Mouse (Mus musculus) embryonic facial prominence, embryonic 11.5 days (tissue): ENCODE data around the gene Art1. TPM values are rescaled to one million over a fixed set of nuclear protein-coding genes. Genes with fewer than 3 reads are reported as not detected.

Experiments used
- ATAC-seq: fragments of 200-750 bp; cut with Nextera tagmentation; replicated peaks from 2 replicates; pipeline ENCODE4 v1.8.0; 2017; ENCODE audit warnings: low read depth; ENCODE audit not compliant: insufficient number of reproducible peaks, low FRiP score, low TSS enrichment
- DNase-seq: peaks from one replicate; pipeline ENCODE4 v3.0.0-alpha.2; 2015; ENCODE audit warnings: low spot score
- H3K27ac ChIP-seq: fragments of 300-500 bp; sonication (generic); replicated peaks from 2 replicates; pipeline ENCODE4 v1.5.1; 2014; ENCODE audit warnings: mild to moderate bottlenecking, low read depth, low read length, control low read depth
- H3K27me3 ChIP-seq: fragments of 300-500 bp; sonication (generic); 2 replicates; pipeline ENCODE4 v1.6.1; 2014; ENCODE audit warnings: mild to moderate bottlenecking, low read length, moderate library complexity, mixed read lengths; ENCODE audit not compliant: control insufficient read depth, insufficient read depth
- H3K36me3 ChIP-seq: fragments of 300-500 bp; sonication (generic); replicated peaks from 2 replicates; pipeline ENCODE4 v1.6.1; 2014; ENCODE audit warnings: low read depth, mild to moderate bottlenecking, low read length, moderate library complexity, mixed read lengths; ENCODE audit not compliant: control insufficient read depth, insufficient read depth
- H3K4me1 ChIP-seq: fragments of 300-500 bp; sonication (generic); 2 replicates; pipeline ENCODE4 v1.6.1; 2014; ENCODE audit warnings: low read length, mixed read lengths; ENCODE audit not compliant: control insufficient read depth, insufficient read depth
- H3K4me2 ChIP-seq: fragments of 300-500 bp; sonication (generic); 2 replicates; pipeline ENCODE4 v1.6.1; 2014; ENCODE audit warnings: low read depth, mild to moderate bottlenecking, control low read depth, low read length, moderate library complexity
- H3K4me3 ChIP-seq: fragments of 300-500 bp; sonication (generic); 2 replicates; pipeline ENCODE4 v1.5.1; 2014; ENCODE audit warnings: low read depth, low read length, control low read depth
- H3K9ac ChIP-seq: fragments of 300-500 bp; sonication (generic); replicated peaks from 2 replicates; pipeline ENCODE4 v1.6.1; 2014; ENCODE audit warnings: mild to moderate bottlenecking, control low read depth, low read length
- H3K9me3 ChIP-seq: fragments of 300-500 bp; sonication (generic); replicated peaks from 2 replicates; pipeline ENCODE4 v1.6.1; 2016; ENCODE audit warnings: mild to moderate bottlenecking, low read length, inconsistent platforms, mixed read lengths; ENCODE audit not compliant: control insufficient read depth
- WGBS: fragments of 180-500 bp; shearing (Covaris S2); extraction: QIAGEN DNeasy Blood & Tissue Kit; methylation state at CpG from one replicate; pipeline ENCODE4 v1.1.7; 2014; 5-methylcytosine and 5-hydroxymethylcytosine counted together
- polyA plus RNA-seq: library from polyadenylated mRNA; unstranded; fragments of >200 nt; fragmentation: Nextera tagmentation; extraction: Ambion mirVana; gene quantifications from 2 replicates; pipeline ENCODE4 v1.2.1, GENCODE M21; 2014

The Art1 gene
- polyA plus RNA-seq, 1 experiment from 2014 or later, result 1.1 TPM

- Histone ChIP-seq H3K27ac (no peak within 1 kb of the TSS), H3K9me3 (no peaks in the 10 kb centered on the region), H3K9ac (no peak within 1 kb of the TSS), H3K4me1 (no peaks in the 10 kb centered on the region), H3K4me2 (no peak within 1 kb of the TSS), H3K36me3 (no peaks in the 10 kb centered on the region), H3K27me3 (no peaks in the 10 kb centered on the region), H3K4me3 (no peak within 1 kb of the TSS)
- DNase-seq, result no peak
- WGBS, result 77% methylated on average over 7 of the region's 7 CpGs
- no peak for ATAC-seq
These were observed 7.6 kb downstream of the Art1 start, which contains the start of gene Art5 for GRCm38 (mm10) chr7:102109171-102109570. Gene Art5 (minus strand): TSS chr7:102109489.

- H3K27ac ChIP-seq, result no peak overlapping the region
- ATAC-seq, result no peak
- H3K9ac ChIP-seq, result no peak overlapping the region
- no peaks in the 10 kb centered on the region for H3K9me3 ChIP-seq
- 89% methylated on average over 4 of the region's 4 CpGs for WGBS
- H3K27me3 ChIP-seq, result no peaks in the 10 kb centered on the region
- no peak overlapping the region for H3K4me3 ChIP-seq
- H3K4me2 ChIP-seq, result no peak overlapping the region
- no peaks in the 10 kb centered on the region for H3K4me1 ChIP-seq
- no peak for DNase-seq
- H3K36me3 ChIP-seq, result no peaks in the 10 kb centered on the region
These were observed 8.2 kb downstream of the Art1 start for GRCm38 (mm10) chr7:102109746-102110145.

DNA sequence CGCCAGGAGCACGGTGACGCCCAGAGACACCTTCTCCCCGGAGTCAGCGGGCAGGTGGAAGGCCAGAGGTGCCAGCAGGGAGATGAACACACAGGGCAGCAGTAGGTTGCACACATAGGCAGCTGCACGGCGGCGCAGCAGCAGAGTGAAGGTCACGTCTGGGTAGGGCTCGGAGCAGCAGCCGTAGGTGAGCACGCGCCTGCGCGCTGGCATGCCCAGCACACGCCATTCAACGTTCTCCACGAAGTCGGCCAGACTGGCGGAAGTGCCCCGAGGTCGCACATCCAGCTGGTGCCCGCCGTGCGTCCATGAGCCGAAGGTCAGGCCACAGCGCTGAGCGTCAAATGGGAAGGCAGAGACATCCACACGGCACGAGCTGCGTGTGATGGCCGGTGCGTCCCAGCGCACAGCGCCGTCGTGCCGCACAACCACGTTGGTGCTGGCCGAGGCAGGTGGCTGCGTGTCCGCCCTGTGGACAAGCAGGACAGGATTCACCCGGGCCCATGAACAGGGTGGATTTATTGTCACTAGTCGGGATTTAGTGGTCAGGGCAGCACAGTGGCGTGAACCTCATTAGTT lies 11.7 kb downstream of the Art1 start:
- H3K27ac ChIP-seq, result no peak overlapping the region
- H3K4me1 ChIP-seq, result no peaks in the 10 kb centered on the region
- H3K27me3 ChIP-seq, result no peaks in the 10 kb centered on the region
- H3K4me3 ChIP-seq, result no peak overlapping the region
- DNase-seq, result no peak
- H3K9ac ChIP-seq, result no peak overlapping the region
- 79% methylated on average over 45 of the region's 45 CpGs for WGBS
- ATAC-seq, result no peak
- no peaks in the 10 kb centered on the region for H3K36me3 ChIP-seq
- H3K4me2 ChIP-seq, result no peak overlapping the region
- H3K9me3 ChIP-seq, result no peaks in the 10 kb centered on the region

DNA sequence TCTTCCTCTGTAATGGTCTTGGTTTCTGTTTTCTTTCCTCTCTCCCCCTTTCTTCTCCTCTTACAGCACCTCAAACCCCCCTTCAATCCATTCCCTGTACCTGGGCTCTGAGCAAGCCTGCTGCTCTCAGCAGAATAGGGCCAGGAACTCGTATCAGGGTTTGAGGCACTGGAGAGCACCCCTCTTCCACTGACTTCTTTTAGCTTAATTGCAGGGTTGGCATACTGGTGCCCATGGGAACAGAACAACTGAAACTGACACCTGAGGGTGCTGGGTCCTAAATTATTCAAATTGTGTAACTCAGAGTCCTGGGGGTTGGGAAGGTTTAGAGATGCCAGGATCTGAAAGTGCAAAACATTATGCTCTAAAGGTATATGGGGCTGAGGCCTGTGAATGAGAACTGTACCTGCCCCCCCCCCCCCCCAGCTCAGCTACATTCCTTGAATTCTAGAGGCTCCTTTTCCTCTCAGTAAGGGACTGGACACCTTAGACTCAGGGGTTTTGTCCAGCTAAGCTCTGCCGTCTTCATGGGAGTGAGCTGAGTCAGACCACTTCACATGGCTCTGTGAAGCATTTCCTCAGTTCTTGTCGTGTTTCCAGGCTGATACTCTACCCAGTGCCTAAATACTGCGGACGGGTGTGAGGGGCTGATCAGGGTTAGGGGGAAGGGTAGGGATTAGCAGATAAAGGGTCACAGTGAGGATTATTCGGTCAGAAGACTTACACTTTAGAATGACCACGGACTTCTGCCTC lies 15.2 kb downstream of the Art1 start, which contains the start of gene Chrna10:
Chrna10 (minus strand) TSS at position 250 of the 753 bp plus-strand sequence.
- Histone ChIP-seq H3K36me3 (no peaks in the 10 kb centered on the region; the same call in none of the 2 replicates), H3K9ac (no peak within 1 kb of the TSS), H3K4me3 (no peak within 1 kb of the TSS), H3K4me1 (no peaks in the 10 kb centered on the region), H3K27me3 (no peaks in the 10 kb centered on the region), H3K4me2 (no peak within 1 kb of the TSS), H3K27ac (no peak within 1 kb of the TSS), H3K9me3 (no peaks in the 10 kb centered on the region)
- ATAC-seq, result no peak; the same call in 1 of the 2 replicates
- DNase-seq, result no peak
- 55% methylated on average over 7 of the region's 7 CpGs for WGBS

DNA sequence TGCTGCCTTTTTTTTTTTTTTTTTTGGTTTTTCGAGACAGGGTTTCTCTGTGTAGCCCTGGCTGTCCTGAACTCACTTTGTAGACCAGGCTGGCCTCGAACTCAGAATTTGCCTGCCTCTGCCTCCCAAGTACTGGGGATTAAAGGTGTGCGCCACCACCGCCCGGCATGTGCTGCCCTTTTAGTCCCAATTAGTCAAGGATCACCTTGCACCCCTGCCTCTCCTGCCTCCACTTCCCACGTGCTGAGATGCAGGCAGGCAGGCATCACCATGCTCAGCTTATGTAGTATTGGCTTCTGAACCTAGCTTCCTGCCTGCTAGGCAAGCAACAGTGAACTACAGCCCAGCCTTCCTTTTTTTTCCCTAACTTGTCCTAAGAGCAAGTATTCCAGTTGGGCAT lies 15.8 kb downstream of the Art1 start:
- no peaks in the 10 kb centered on the region for H3K9me3 ChIP-seq
- DNase-seq, result no peak
- H3K9ac ChIP-seq, result no peak overlapping the region
- no peaks in the 10 kb centered on the region for H3K4me1 ChIP-seq
- no peak overlapping the region for H3K4me3 ChIP-seq
- WGBS, result 77% methylated on average over 6 of the region's 6 CpGs
- H3K4me2 ChIP-seq, result no peak overlapping the region
- no peak overlapping the region for H3K27ac ChIP-seq
- H3K36me3 ChIP-seq, result no peaks in the 10 kb centered on the region; the same call in none of the 2 replicates
- no peak for ATAC-seq
- no peaks in the 10 kb centered on the region for H3K27me3 ChIP-seq

- no peak overlapping the region for H3K4me3 ChIP-seq
- ATAC-seq (no peak), DNase-seq (no peak)
- H3K4me2 ChIP-seq, result no peak overlapping the region
- no peak overlapping the region for H3K9ac ChIP-seq
- no peaks in the 10 kb centered on the region for H3K9me3 ChIP-seq
- 96% methylated on average over 10 of the region's 10 CpGs for whole genome bisulfite sequencing
- H3K27me3 ChIP-seq, result no peaks in the 10 kb centered on the region
- H3K36me3 ChIP-seq, result peaks cover 8% of the 10 kb centered on the region
- H3K27ac ChIP-seq, result no peak overlapping the region
- no peaks in the 10 kb centered on the region for H3K4me1 ChIP-seq
These were observed 18.8 kb downstream of the Art1 start for GRCm38 (mm10) chr7:102120326-102120725.

DNA sequence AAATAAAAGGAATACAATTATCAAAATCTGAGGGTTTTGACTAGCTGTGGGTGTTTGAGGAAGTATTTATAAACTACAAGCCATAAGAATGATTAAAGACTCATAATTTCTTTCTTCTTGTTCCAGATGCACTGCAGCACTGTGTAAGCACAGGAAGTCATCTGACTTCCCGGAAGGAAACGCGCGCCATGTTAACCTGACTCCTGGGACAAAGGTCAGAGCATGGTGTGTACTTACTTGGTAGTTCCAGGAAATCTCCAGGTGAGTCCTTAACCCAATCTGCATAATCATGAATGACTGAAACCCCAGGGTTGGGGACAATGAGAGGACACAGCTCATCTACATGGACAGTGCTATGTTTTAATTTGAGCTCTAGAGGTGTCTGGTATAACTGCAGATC lies 30.9 kb downstream of the Art1 start:
- ATAC-seq, result no peak
- peaks cover 18% of the 10 kb centered on the region for H3K36me3 ChIP-seq
- no peaks in the 10 kb centered on the region for H3K27me3 ChIP-seq

DNA sequence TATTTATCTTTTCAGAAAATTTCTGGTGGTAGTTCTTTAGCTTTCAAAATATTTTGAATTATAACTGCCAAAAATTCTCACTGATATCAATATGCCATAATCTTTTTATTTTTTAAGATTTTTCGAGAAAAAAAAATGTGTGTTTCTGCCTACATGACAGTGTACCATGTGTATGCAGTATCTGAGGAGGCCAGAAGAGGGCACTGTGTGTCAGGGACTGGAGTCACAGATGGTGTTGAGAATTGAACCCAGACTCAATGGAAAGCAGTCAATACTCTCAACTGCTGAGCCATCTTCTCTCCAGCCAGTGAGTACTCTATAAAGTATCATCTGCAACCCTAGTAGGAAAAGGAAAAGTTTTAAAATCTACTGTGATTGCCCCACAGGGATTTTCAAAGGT lies 35.9 kb downstream of the Art1 start:
- WGBS, result 90% methylated on average over 1 of the region's 1 CpGs
- H3K27ac ChIP-seq, result no peak overlapping the region
- DNase-seq (peak; percentile 49), ATAC-seq (no peak)
- no peak overlapping the region for H3K9ac ChIP-seq
- no peaks in the 10 kb centered on the region for H3K27me3 ChIP-seq
- H3K4me2 ChIP-seq, result no peak overlapping the region
- H3K36me3 ChIP-seq, result peaks cover 19% of the 10 kb centered on the region
- no peaks in the 10 kb centered on the region for H3K4me1 ChIP-seq
- no peak overlapping the region for H3K4me3 ChIP-seq
- no peaks in the 10 kb centered on the region for H3K9me3 ChIP-seq

More for the DNA sequence above, 30.9 kb downstream of the Art1 start:
- Histone ChIP-seq H3K4me3 (no peak overlapping the region), H3K4me1 (no peaks in the 10 kb centered on the region), H3K9me3 (no peaks in the 10 kb centered on the region), H3K9ac (no peak overlapping the region), H3K27ac (no peak overlapping the region), H3K4me2 (no peak overlapping the region)
- no peak for DNase-seq
- WGBS, result 93% methylated on average over 4 of the region's 4 CpGs
